Mouse (Mus musculus): ENCODE measurements around the gene Ppp1ca. TPM values are rescaled to one million over a fixed set of nuclear protein-coding genes. Genes with fewer than 3 reads are reported as not detected.

Ppp1ca gene
- polyA plus RNA-seq, 1 experiment from 2014 or later, result 284 TPM

GRCm38 (mm10) chr19:4162646-4163542, 29.0 kb upstream of the Ppp1ca start, which contains the start of gene Rps6kb2:
Gene Rps6kb2, minus strand, starts transcription at chr19:4163354.
- H3K9me3 ChIP-seq (ENCODE audit: low read length), result no peaks in the 10 kb centered on the region
- H3K4me1 ChIP-seq (ENCODE audit: insufficient read depth), result peaks cover 24% of the 10 kb centered on the region

GRCm38 (mm10) chr19:4163543-4163887, 28.4 kb upstream of the Ppp1ca start:
- Histone ChIP-seq H3K36me3 (replicated peaks; ENCODE audit: insufficient read depth, low read length) (peaks cover 13% of the 10 kb centered on the region), H3K4me1 (ENCODE audit: insufficient read depth) (peaks cover 24% of the 10 kb centered on the region), H3K9me3 (ENCODE audit: low read length) (no peaks in the 10 kb centered on the region), H3K4me2 (ENCODE audit: low read depth, low read length) (peak overlapping the region; percentile 90), H3K27ac (ENCODE audit: low read depth) (peak overlapping the region; percentile 67), H3K9ac (replicated peaks) (peak overlapping the region; percentile 88), H3K27me3 (ENCODE audit: insufficient read depth, low read length) (no peaks in the 10 kb centered on the region), H3K4me3 (ENCODE audit: low read depth, low read length) (peak overlapping the region; percentile 85)
- no peak for TF ChIP-seq EP300 (IDR thresholded peaks at IDR 0.05; ENCODE audit: low read depth)
- no peak for TF ChIP-seq CTCF (IDR thresholded peaks at IDR 0.05; ENCODE audit: low read depth)
- ATAC-seq, result no peak
- 36% methylated on average over 4 of the region's 4 CpGs for whole genome bisulfite sequencing (ENCODE audit: insufficient replicate concordance)
- no peak for DNase-seq

More at GRCm38 (mm10) chr19:4162646-4163542, 29.0 kb upstream of the Ppp1ca start, which contains the start of gene Rps6kb2:
- 6% methylated on average over 42 of the region's 42 CpGs for WGBS (ENCODE audit: insufficient replicate concordance)
- Histone ChIP-seq H3K36me3 (replicated peaks; ENCODE audit: insufficient read depth, low read length) (peaks cover 15% of the 10 kb centered on the region), H3K4me2 (ENCODE audit: low read depth, low read length) (peak within 1 kb of the TSS; percentile 90), H3K4me3 (ENCODE audit: low read depth, low read length) (peak within 1 kb of the TSS; percentile 85), H3K9ac (replicated peaks) (peak within 1 kb of the TSS; percentile 88), H3K27ac (ENCODE audit: low read depth) (peak within 1 kb of the TSS; percentile 79), H3K27me3 (ENCODE audit: insufficient read depth, low read length) (no peaks in the 10 kb centered on the region)
- TF ChIP-seq CTCF (IDR thresholded peaks at IDR 0.05; ENCODE audit: low read depth), result no peak
- peak; percentile 75 for TF ChIP-seq EP300 (IDR thresholded peaks at IDR 0.05; ENCODE audit: low read depth)
- DNase-seq (peak; percentile 96), ATAC-seq (peak; percentile 88)

GRCm38 (mm10) chr19:4164100-4164499, 27.8 kb upstream of the Ppp1ca start:
- Histone ChIP-seq H3K4me3 (ENCODE audit: low read depth, low read length) (no peak overlapping the region), H3K4me1 (ENCODE audit: insufficient read depth) (peaks cover 27% of the 10 kb centered on the region), H3K4me2 (ENCODE audit: low read depth, low read length) (no peak overlapping the region), H3K27ac (ENCODE audit: low read depth) (peak overlapping the region; percentile 79), H3K9ac (replicated peaks) (no peak overlapping the region), H3K27me3 (ENCODE audit: insufficient read depth, low read length) (no peaks in the 10 kb centered on the region), H3K9me3 (ENCODE audit: low read length) (no peaks in the 10 kb centered on the region), H3K36me3 (replicated peaks; ENCODE audit: insufficient read depth, low read length) (peaks cover 7% of the 10 kb centered on the region)
- ATAC-seq (no peak), DNase-seq (no peak)
- TF ChIP-seq EP300 (IDR thresholded peaks at IDR 0.05; ENCODE audit: low read depth), result no peak
- TF ChIP-seq CTCF (IDR thresholded peaks at IDR 0.05; ENCODE audit: low read depth), result no peak
- 78% methylated on average over 3 of the region's 3 CpGs for whole genome bisulfite sequencing (ENCODE audit: insufficient replicate concordance)

DNA sequence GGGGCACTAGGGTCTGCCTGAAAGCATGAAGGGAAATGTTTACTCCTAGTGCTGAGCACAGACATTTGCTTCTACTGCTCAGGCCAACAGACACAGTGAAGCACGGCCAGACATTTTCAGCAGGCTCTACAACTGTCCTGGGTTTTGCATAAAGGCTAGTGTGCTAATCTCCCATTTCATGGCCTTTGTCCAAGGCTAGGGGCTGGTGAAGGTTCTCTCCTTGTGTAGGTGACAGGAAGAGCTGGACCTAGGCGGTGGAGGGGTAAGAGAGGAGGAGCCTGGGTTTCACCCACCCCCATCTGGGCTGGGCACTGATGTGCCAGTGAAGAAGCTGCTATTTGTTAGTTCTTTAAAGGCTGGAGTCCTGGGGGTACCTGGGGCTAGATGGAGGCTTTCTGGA, 27.1 kb upstream of the Ppp1ca start:
- Histone ChIP-seq H3K27ac (ENCODE audit: low read depth) (peak overlapping the region; percentile 79), H3K27me3 (ENCODE audit: insufficient read depth, low read length) (no peaks in the 10 kb centered on the region)
- WGBS (ENCODE audit: insufficient replicate concordance), result 38% methylated on average over 2 of the region's 2 CpGs

DNA sequence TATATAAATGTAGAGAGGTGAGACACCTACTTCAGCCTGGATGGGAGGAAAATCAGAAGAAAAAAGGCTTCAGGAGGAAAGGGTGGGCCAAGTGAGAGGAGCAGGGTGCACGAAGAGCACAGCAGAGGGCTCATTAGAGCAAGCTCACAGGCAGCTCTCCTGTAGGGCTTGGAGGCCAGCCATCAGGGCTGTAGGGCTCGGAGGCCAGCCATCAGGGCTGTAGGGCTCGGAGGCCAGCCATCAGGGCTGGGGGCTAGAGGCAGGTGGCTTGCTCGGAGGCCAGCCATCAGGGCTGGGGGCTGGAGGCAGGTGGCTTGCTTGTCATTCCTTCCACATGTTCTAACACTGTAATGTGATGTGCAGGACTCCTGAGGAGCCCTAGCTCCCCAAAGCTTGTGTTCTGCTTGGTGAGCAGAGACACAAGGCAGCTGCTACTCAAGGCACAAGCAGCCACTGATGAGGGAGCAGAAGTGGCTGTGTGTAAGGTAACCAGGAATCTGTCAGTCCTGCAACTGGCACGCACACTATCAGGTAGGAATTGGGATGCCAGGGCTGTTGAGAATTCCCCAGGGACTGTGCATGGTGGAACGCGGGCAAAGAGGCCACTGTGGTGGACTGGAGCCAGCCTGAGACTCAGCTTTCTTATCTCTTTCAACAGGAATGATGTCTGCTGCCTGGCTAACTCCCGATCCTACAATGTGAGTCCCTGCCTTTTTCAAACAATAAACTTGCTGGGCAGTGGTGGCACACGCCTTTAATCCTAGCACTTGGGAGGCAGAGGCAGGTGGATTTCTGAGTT, 25.0 kb upstream of the Ppp1ca start:
- no peak for ATAC-seq
- no peak overlapping the region for H3K9ac ChIP-seq (replicated peaks)
- H3K27me3 ChIP-seq (ENCODE audit: insufficient read depth, low read length), result no peaks in the 10 kb centered on the region
- peaks cover 45% of the 10 kb centered on the region for H3K4me1 ChIP-seq (ENCODE audit: insufficient read depth)
- H3K27ac ChIP-seq (ENCODE audit: low read depth), result no peak overlapping the region
- no peak for TF ChIP-seq EP300 (IDR thresholded peaks at IDR 0.05; ENCODE audit: low read depth)
- TF ChIP-seq CTCF (IDR thresholded peaks at IDR 0.05; ENCODE audit: low read depth), result no peak
- H3K36me3 ChIP-seq (replicated peaks; ENCODE audit: insufficient read depth, low read length), result no peaks in the 10 kb centered on the region
- no peak overlapping the region for H3K4me3 ChIP-seq (ENCODE audit: low read depth, low read length)
- DNase-seq, result no peak
- no peak overlapping the region for H3K4me2 ChIP-seq (ENCODE audit: low read depth, low read length)
- H3K9me3 ChIP-seq (ENCODE audit: low read length), result no peaks in the 10 kb centered on the region
- WGBS (ENCODE audit: insufficient replicate concordance), result 73% methylated on average over 9 of the region's 9 CpGs

More for the DNA sequence above, 27.1 kb upstream of the Ppp1ca start:
- Histone ChIP-seq H3K9me3 (ENCODE audit: low read length) (no peaks in the 10 kb centered on the region), H3K9ac (replicated peaks) (0 out of 2 replicates have a peak overlapping the region, but pooled peaks have one; percentile 23), H3K4me2 (ENCODE audit: low read depth, low read length) (no peak overlapping the region), H3K4me3 (ENCODE audit: low read depth, low read length) (no peak overlapping the region), H3K4me1 (ENCODE audit: insufficient read depth) (peaks cover 30% of the 10 kb centered on the region), H3K36me3 (replicated peaks; ENCODE audit: insufficient read depth, low read length) (peaks cover 2% of the 10 kb centered on the region)
- ATAC-seq (no peak), DNase-seq (no peak)
- TF ChIP-seq CTCF (IDR thresholded peaks at IDR 0.05; ENCODE audit: low read depth), result no peak
- no peak for TF ChIP-seq EP300 (IDR thresholded peaks at IDR 0.05; ENCODE audit: low read depth)

- Histone ChIP-seq H3K4me1 (ENCODE audit: insufficient read depth) (peaks cover 31% of the 10 kb centered on the region), H3K4me3 (ENCODE audit: low read depth, low read length) (peak overlapping the region; percentile 62), H3K27me3 (ENCODE audit: insufficient read depth, low read length) (no peaks in the 10 kb centered on the region), H3K27ac (ENCODE audit: low read depth) (peak overlapping the region; percentile 82), H3K9me3 (ENCODE audit: low read length) (no peaks in the 10 kb centered on the region), H3K36me3 (replicated peaks; ENCODE audit: insufficient read depth, low read length) (no peaks in the 10 kb centered on the region), H3K9ac (replicated peaks) (peak overlapping the region; percentile 81), H3K4me2 (ENCODE audit: low read depth, low read length) (peak overlapping the region; percentile 97)
- TF ChIP-seq CTCF (IDR thresholded peaks at IDR 0.05; ENCODE audit: low read depth) (peak; percentile 99), EP300 (IDR thresholded peaks at IDR 0.05; ENCODE audit: low read depth) (no peak)
- DNase-seq (peak; percentile 99), ATAC-seq (peak; percentile 95)
- WGBS (ENCODE audit: insufficient replicate concordance), result under 1% methylated on average over 42 of the region's 43 CpGs
Observed at GRCm38 (mm10) chr19:4169378-4169784, 22.5 kb upstream of the Ppp1ca start.

Measured in liver, postnatal 0 days (tissue).